Mouse (Mus musculus): Measurements from ENCODE around the gene Gpank1. TPM values are rescaled to one million over a fixed set of nuclear protein-coding genes. Genes with fewer than 3 reads are reported as not detected.
A peak's percentile ranks its signal among the peaks of the same experiment; 100 is the strongest.
"Not testable (repeated sequence)": the region's sequence is repeated elsewhere in the genome, so short reads cannot be mapped to it uniquely, and the experiment has no call there.

Gene Gpank1
- total RNA-seq, 2 experiments from 2014 or later = 10.2 to 13.2 TPM

- no peak for DNase-seq (ENCODE audit: low spot score in 2 of 2)
These were observed 24.0 kb upstream of the Gpank1 start for GRCm38 (mm10) chr17:35097164-35097655.

GRCm38 (mm10) chr17:35100196-35100765 is 21.0 kb upstream of the Gpank1 start:
- no peak for DNase-seq (ENCODE audit: low spot score in 2 of 2)

GRCm38 (mm10) chr17:35101161-35101560 is 20.1 kb upstream of the Gpank1 start:
- DNase-seq (ENCODE audit: low spot score in 2 of 2) = no peak

GRCm38 (mm10) chr17:35102299-35102698 is 19.0 kb upstream of the Gpank1 start:
- DNase-seq (ENCODE audit: low spot score in 2 of 2) = no peak

- DNase-seq (ENCODE audit: low spot score in 2 of 2) = no peak
These were observed 18.0 kb upstream of the Gpank1 start for GRCm38 (mm10) chr17:35103221-35103690.

GRCm38 (mm10) chr17:35104079-35104478 is 17.2 kb upstream of the Gpank1 start:
- no peak for DNase-seq (ENCODE audit: low spot score in 2 of 2)

GRCm38 (mm10) chr17:35104754-35105153 is 16.5 kb upstream of the Gpank1 start:
- DNase-seq (ENCODE audit: low spot score in 2 of 2) = no peak

GRCm38 (mm10) chr17:35105740-35106389 is 15.4 kb upstream of the Gpank1 start:
- DNase-seq (ENCODE audit: low spot score in 2 of 2) = no peak

- DNase-seq (ENCODE audit: low spot score in 2 of 2) = no peak
These were observed 14.7 kb upstream of the Gpank1 start for GRCm38 (mm10) chr17:35106522-35106921.

GRCm38 (mm10) chr17:35108097-35108496 is 13.2 kb upstream of the Gpank1 start, which contains the start of gene Ly6g5c:
TSS of gene Ly6g5c (plus strand) at chr17:35108279.
- no peak for DNase-seq (ENCODE audit: low spot score in 2 of 2)

GRCm38 (mm10) chr17:35111774-35112173 is 9.5 kb upstream of the Gpank1 start:
- DNase-seq (ENCODE audit: low spot score in 2 of 2) = no peak

- DNase-seq (ENCODE audit: low spot score in 2 of 2) = no peak
These were observed 5.9 kb upstream of the Gpank1 start, which contains the start of gene Ly6g5b for GRCm38 (mm10) chr17:35115046-35116019. TSS of gene Ly6g5b (minus strand) at chr17:35115428.

- peak in 1 of 2 experiments; percentile 17 for DNase-seq (ENCODE audit: low spot score in 2 of 2)
These were observed 511 bp upstream of the Gpank1 start for GRCm38 (mm10) chr17:35120745-35121142.

GRCm38 (mm10) chr17:35121871-35122303 is 632 bp downstream of the Gpank1 start, which contains the start of gene Csnk2b:
TSS of gene Csnk2b (minus strand) at chr17:35122053.
- DNase-seq (ENCODE audit: low spot score in 2 of 2) = peak in 1 of 2 experiments; percentile 81

GRCm38 (mm10) chr17:35123287-35123686 is 2.0 kb downstream of the Gpank1 start:
- not testable (repeated sequence) for DNase-seq (ENCODE audit: low spot score in 2 of 2)

- not testable (repeated sequence) for DNase-seq (ENCODE audit: low spot score in 2 of 2)
These were observed 3.1 kb downstream of the Gpank1 start for GRCm38 (mm10) chr17:35124261-35124896.

- DNase-seq (ENCODE audit: low spot score in 2 of 2) = no peak
These were observed 3.8 kb downstream of the Gpank1 start for GRCm38 (mm10) chr17:35125081-35125480.

- no peak for DNase-seq (ENCODE audit: low spot score in 2 of 2)
These were observed 4.3 kb downstream of the Gpank1 start for GRCm38 (mm10) chr17:35125578-35125977.

- DNase-seq (ENCODE audit: low spot score in 2 of 2) = peak; percentile 68 to 70
These were observed 5.0 kb downstream of the Gpank1 start, which contains the start of gene D17H6S53E for GRCm38 (mm10) chr17:35126206-35126611. TSS of gene D17H6S53E (plus strand) at chr17:35126373.

- DNase-seq (ENCODE audit: low spot score in 2 of 2) = no peak
These were observed 5.8 kb downstream of the Gpank1 start for GRCm38 (mm10) chr17:35127017-35127416.

Data from layer of hippocampus, postnatal 14 days (tissue).